Mouse (Mus musculus) kidney, postnatal 36 days (tissue): ENCODE measurements at regions not wholly inside any gene's neighbourhood (a gene's known extent, or its start where the extent isn't known, plus 50 kb on each side); places are given as distances from the start of the nearest gene placed in this dataset.

ENCODE experiments used
- DNase-seq, 2 experiments: peaks; one replicate each; pipeline ENCODE4 v3.0.0; 2021 to 2022; ENCODE audit warnings: mixed read lengths in 2 of 2

DNA sequence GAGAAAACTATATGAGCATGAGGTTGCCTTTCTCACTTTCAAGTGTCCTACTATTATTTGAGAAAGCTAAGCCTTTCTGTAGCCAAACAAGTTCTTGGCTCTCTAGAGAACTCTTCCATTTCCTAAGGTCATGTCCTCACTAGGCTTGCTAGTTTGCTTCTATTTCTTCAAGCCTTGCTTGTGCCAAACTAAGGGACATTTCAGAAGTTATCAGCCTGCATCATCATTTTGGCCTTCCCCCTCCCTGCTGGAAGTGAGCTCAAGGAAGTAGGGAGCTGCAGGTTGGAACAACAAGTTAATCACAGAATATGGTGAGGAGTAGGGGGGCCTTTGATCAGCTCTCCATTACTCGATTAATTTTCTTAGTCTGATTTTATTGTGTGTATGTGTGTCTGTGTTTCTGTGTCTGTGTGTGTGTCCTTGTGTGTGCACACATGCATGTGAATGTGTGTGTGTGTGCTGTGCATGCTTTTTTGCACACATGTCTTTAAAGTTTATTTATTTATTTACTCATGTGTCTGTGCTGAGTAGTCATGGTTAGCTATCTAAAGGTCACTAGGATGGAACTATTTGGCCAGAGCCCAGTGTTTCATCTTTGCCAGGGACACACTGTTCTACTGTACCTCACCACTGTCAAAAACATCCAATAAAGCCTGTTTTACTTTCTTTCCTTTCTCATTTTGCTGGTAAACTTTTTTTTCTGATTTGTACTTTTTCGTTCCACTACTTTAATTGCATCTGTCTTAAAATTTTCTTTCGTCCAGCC, 371.4 kb upstream of the Eda2r start:
- peak; percentile 65 to 66 for DNase-seq

GRCm38 (mm10) chrX:97744356-97744755, 367.3 kb upstream of the Eda2r start:
- peak; percentile 45 to 72 for DNase-seq

DNA sequence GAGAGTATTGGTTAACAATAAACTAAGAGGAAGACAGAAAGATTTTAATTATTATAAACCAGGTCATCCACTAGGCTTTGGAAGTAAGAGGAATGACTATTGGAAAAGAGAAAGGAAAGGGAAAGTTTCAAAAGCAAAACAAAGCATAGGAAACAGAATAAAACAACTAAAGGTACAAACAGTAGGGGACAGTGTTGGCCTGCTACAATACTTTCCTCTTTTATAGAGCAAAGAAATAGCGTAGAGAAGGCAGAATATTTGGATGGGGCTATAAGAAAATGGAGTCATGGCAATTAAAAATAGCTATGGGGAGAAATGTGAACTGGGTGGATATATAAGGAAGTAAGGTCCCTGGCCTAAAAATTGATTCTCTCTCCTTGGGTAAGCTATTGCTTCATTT, 347.5 kb upstream of the Eda2r start:
- DNase-seq, result peak in 1 of 2 experiments; percentile 12

GRCm38 (mm10) chrX:97707851-97708250, 330.8 kb upstream of the Eda2r start:
- peak; percentile 45 to 63 for DNase-seq

DNA sequence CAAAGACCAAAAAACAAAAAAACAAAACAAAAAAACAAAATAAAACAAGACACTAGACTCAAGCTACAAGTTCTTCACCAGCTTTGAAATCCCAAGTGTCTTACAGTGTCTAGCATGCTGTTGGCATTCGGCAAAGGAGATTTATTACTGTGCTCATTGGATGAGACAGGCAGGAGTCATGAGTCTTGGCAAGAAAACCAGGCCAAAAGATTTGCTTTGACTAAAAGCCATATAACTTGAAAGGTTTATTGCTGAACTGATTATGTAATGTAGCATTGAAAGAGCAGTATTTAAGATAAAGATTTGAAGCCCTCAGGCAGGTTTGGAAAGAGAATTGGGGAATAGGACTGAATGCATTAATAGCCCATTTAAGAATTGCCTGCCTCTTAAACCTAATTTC, 281.7 kb upstream of the Eda2r start:
- no peak for DNase-seq

- DNase-seq, result no peak
Measured at GRCm38 (mm10) chrX:97651601-97652290, 274.7 kb upstream of the Eda2r start.
